Mouse (Mus musculus) CD4-positive naive resting alpha-beta T cell, adult 57 days (primary cell): ENCODE data around the gene Orai2. TPM values are rescaled to one million over a fixed set of nuclear protein-coding genes. Genes with fewer than 3 reads are reported as not detected.

Source experiments
- total RNA-seq: library from RNA; stranded (reverse); gene quantifications from one replicate; pipeline ENCODE4 v1.2.4, GENCODE M21; 2023

The Orai2 gene
- 207 TPM for total RNA-seq

DNA sequence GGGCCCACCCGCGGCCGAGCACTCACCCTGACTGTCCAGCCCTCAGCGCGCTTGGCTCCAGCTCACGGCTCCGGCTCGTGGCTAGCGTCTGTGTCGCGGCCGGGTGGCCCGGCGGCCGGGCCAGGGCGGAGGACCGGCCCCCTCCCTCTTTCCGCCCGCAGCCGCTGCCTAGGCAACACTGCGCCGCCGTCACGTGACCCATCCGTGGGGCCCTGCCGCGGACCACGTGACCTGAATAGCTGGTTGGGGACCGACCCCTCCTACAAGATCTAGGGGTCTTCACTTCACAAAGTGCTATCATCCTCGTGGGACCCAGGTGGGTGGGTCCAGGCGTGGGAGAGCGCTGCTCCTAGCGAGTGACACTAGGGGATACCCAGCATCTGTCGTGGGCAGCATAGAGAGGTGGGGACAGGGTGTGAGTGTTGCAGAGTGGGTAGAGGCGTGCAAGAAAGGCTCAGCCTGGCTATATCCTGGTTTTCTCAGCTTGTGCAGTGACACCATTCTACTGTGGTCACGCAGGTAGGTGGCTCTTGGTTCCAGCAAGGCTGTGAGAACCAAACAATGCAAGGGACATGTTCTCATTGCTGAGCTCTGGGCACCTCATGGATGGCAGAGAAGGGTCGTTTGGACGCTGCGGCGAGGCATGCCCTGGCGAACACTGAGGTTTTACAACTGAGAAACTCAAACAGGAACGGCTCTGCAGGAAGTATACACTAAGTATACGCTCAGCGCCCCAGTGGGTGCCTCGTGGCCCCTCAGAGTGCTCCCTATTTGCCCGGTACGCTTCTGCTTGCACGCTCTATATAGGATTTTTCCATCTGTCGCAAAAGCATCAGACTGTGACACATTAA lies at the start of gene Orai2:
Gene Orai2, minus strand, starts transcription at position 202 of the 851 bp plus-strand sequence.

DNA sequence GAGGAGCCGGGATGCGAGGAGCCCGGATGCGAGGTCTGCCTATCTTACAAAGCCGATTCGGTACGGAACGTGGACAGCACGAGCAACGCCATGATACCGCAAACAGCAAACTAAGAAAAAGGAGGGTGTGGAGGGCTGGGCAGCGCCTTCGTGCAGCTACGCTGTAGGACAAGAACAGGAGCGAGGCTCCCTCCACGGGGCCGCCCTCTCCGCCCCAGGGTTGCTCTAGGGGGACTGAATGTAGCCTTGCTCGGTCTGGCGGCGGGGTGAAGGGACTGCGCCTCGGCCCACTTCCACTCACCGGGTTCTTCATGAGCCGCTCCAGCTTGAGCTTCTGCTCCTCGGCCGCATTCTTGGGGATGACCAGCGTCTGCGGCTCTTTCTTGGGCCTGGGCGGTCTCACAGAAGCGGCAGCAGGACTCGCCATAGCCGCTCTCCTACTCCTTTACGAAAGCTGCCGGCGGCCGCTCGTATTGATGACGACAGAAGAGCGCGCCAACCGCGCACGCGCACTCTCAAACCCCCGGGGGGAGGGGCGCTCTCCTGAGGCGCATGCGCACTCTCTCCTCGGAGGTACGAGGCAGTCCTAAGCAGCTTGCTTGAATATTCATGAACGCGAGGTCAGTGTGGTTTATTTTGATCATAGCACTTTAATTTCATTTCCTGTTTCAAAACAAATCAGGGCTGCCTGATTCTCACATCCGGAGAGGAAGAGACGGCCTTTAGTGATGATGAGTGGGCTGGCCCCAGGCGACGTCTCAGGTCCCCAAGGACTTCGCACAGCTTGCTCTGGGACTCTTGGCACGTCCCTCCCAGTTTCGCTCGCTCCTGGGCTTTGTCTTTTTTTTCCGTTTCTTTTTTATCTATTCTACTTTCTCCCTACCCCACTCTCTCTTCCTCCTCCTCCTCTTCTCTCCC lies 28.2 kb upstream of the Orai2 start, which contains the start of gene Prkrip1:
Gene Prkrip1, minus strand, starts transcription at position 490 of the 918 bp plus-strand sequence.

DNA sequence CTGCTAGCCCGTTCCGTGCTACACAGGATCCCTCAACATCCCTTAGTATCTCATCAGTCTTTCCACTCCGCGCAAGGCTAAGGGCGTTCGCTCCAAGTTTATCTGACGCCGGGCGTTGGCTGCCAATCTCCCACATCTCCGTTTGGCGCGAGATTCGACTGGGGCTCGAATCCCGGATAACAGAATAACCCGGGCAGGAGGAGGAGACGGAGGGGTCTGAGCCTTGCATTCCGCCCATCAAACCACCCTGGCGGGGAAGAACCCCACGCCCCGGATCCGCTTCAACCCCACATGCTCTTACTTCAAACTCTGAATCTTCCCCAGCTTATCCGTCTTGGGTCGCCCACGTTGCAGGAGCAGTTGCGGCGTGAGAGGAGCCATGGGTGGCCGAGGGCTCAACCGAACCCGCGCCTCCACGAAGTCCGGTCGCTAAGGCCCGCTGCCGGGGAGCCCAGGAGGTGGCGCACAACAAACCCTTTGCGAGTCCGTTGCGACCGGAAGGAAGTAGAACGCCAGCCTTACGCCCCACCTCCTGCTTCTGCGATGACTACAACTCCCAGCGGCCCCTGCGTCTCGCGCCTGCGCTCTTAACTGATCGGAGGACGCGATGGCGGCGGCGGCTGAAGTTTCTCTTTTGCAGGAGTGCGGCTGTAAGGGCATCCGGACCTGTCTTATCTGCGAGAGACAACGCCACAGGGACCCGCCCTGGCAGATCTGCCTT lies 34.8 kb downstream of the Orai2 start, which contains the start of the genes Lrwd1 and Alkbh4:
Gene Lrwd1, minus strand, starts transcription at position 504 of the 721 bp plus-strand sequence.
Gene Alkbh4, plus strand, starts transcription at position 576 of the 721 bp plus-strand sequence.

DNA sequence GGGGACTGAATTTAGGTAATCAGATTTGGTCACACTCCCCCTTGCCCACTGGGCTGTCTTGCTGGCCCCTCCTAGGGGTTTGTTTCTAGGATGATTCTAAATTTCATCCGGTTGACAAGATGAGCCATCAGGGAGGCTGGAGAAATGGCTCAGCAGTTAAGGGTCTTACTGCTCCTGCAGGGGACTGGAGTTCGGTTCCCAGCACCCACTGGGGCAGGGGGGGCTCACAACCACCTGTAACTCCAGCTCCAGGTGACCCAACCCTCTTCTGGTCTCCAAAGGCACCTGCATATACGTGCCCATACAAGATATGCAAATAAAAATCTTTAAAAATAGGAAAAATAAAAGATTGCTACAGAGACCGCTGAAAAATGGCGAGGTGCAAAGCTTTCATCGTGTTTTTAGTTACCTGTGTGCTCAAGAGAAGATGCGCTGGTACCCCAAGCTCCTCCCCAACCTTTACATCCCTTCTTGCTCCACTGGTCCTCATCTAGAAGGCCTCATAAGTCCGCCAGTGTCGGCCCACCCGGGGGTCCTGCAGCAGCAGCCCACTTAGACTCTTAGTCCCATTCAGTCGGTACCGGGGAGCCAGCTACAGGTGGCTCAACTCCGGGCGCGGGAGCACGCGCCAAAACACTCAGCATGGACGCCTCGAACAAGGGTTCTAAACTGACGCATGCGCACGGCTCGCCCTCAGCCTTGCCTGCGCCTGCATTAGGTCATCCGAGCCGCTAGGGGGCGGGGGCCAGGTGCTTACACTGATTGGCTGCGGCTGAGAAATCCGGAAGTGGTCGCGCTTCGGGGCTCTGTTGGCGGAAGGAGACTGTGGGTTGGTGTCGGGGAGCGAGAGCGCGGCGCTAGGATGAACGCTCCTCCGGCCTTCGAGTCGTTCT lies 54.4 kb downstream of the Orai2 start, which contains the start of gene Polr2j:
Gene Polr2j, plus strand, starts transcription at position 741 of the 893 bp plus-strand sequence.

Other genes starting within 250 kb of the Orai2 start
- gene Ywhag, start 236.1 kb downstream of the Orai2 start, total RNA-seq, result 64.6 TPM
- not detected for gene Ssc4d, start 196.2 kb downstream of the Orai2 start, total RNA-seq
- gene Zp3, start 190.6 kb downstream of the Orai2 start, total RNA-seq, result not detected
- 31.4 TPM for gene Dtx2, start 175.9 kb downstream of the Orai2 start, total RNA-seq
- gene Upk3b, start 132.2 kb downstream of the Orai2 start, total RNA-seq, result 4.7 TPM
- not detected for gene Upk3bl, start 116.2 kb downstream of the Orai2 start, total RNA-seq
- gene Rasa4, start 86.8 kb downstream of the Orai2 start, total RNA-seq, result 5.8 TPM
- 62.0 TPM for gene Polr2j, start 54.1 kb downstream of the Orai2 start, total RNA-seq
- gene Lrwd1, start 34.6 kb downstream of the Orai2 start, total RNA-seq, result 42.5 TPM
- 28.5 TPM for gene Alkbh4, start 34.6 kb downstream of the Orai2 start, total RNA-seq
- 30.5 TPM for gene Prkrip1, start 28.2 kb upstream of the Orai2 start, total RNA-seq
- 0.56 TPM for gene Sh2b2, start 75.8 kb upstream of the Orai2 start, total RNA-seq